In genomic region chr1:125435369-125436135, GRCm38 (mm10) we compare ENCODE assay signal across 8 mouse cellular contexts. TPM values are rescaled to one million over a fixed set of nuclear protein-coding genes. Genes with fewer than 3 reads are reported as not detected.
DNase-seq lines count a peak whose midpoint lies in the region; ATAC-seq and TF ChIP-seq lines count a peak whose summit lies in the region.

Gene Actr3 (minus strand): TSS chr1:125435727.

- peak; percentile 99 for DNase-seq in gastrocnemius, adult 8-10 months (ENCODE audit: low spot score in 2 of 2)
- DNase-seq in hindlimb bud, embryonic 11.5 days (ENCODE audit: extremely low spot score, low read depth, low spot score) = peak; percentile 97
- DNase-seq in left cerebral cortex, adult 8-10 months (ENCODE audit: low spot score in 2 of 2) = peak; percentile 99
- DNase-seq in right cerebral cortex, postnatal 10 days (ENCODE audit: low spot score in 2 of 2) = peak; percentile 99 to 100
- peak; percentile 100 for DNase-seq in urinary bladder, postnatal 25 days (ENCODE audit: low spot score)

- TF ChIP-seq POLR2A in cortical plate, adult 2 months (IDR thresholded peaks at IDR 0.05; ENCODE audit: extremely low read depth, insufficient read depth, low read length) = peak; percentile 86

- H3K36me3 ChIP-seq in megakaryocyte, embryonic 14.5 days (replicated peaks; ENCODE audit: low read length) = peaks cover 13% of the 10 kb centered on the region

- ATAC-seq in activated CD4-positive, CD25-positive, alpha-beta regulatory T cell, adult 4 months = peak; percentile 64

- peak within 1 kb of the TSS; percentile 47 for H3K4me3 ChIP-seq in cortical plate, adult 2 months (ENCODE audit: insufficient read depth, low read length)
- H3K4me3 ChIP-seq in megakaryocyte, embryonic 14.5 days (replicated peaks) = peak within 1 kb of the TSS; percentile 95

- peaks cover 6% of the 10 kb centered on the region; the same call in 1 of the 2 replicates for H3K4me1 ChIP-seq in cortical plate, adult 2 months (ENCODE audit: control insufficient read depth, insufficient read depth, low read length)
- H3K4me1 ChIP-seq in megakaryocyte, embryonic 14.5 days = peaks cover 63% of the 10 kb centered on the region

- H3K27ac ChIP-seq in cortical plate, adult 2 months (ENCODE audit: insufficient read depth, low read length) = peak within 1 kb of the TSS; percentile 91

- no peak for TF ChIP-seq CTCF in cortical plate, adult 2 months (IDR thresholded peaks at IDR 0.05; ENCODE audit: extremely low read depth, insufficient read depth, low read length)

- H3K27me3 ChIP-seq in megakaryocyte, embryonic 14.5 days (replicated peaks) = no peaks in the 10 kb centered on the region

- no peaks in the 10 kb centered on the region for H3K9me3 ChIP-seq in megakaryocyte, embryonic 14.5 days

RNA-seq across cellular contexts. Expression of gene Actr3, which starts in this region (rescaled TPM):
- 100 to 1,000 TPM; 596 to 674 TPM for polyA plus RNA-seq in activated CD4-positive, CD25-positive, alpha-beta regulatory T cell, adult 4 months (2017; shearing (Covaris generic))
- polyA plus RNA-seq in cortical plate, adult 2 months (2012; rRNA removed) = 92.4 and 105 TPM in 2 replicates
- 10 to 100 TPM; 30.0 to 44.0 (median 41.9) TPM for total RNA-seq in gastrocnemius, adult 8-10 months (2022)
- total RNA-seq in left cerebral cortex, adult 8-10 months (2022) = 100 to 1,000 TPM; 234 to 242 (median 237) TPM
- 218 and 269 TPM in 2 replicates for polyA plus RNA-seq in megakaryocyte, embryonic 14.5 days (2012; ENCODE audit: insufficient read depth, low replicate concordance)

Comparison
In these comparisons a context has a peak if more than half of its experiments do, and no peak if none do; other contexts are left out.
1. Peak in every context shown above with its lines: DNase-seq, ATAC-seq, H3K4me3 ChIP-seq and H3K27ac ChIP-seq.
2. RNA of gene Actr3 (total RNA-seq): 234 to 242 TPM in left cerebral cortex, adult 8-10 months; 30.0 to 44.0 TPM in gastrocnemius, adult 8-10 months; every median in the first group is over 4 times any median in the second.